In genomic region chr6:94966962-94967361, GRCm38 (mm10) we compare ENCODE assay signal across 8 mouse cellular contexts.
DNase-seq lines count a peak whose midpoint lies in the region; ATAC-seq and TF ChIP-seq lines count a peak whose summit lies in the region.

No protein-coding gene starts in this region.

- H3K27ac ChIP-seq in cerebellum, adult 2 months (ENCODE audit: insufficient read depth, low read length) = no peak overlapping the region
- H3K27ac ChIP-seq in cortical plate, adult 2 months (ENCODE audit: insufficient read depth, low read length) = no peak overlapping the region
- H3K27ac ChIP-seq in stomach, postnatal 0 days (replicated peaks) = no peak overlapping the region

- no peak overlapping the region for H3K4me3 ChIP-seq in cerebellum, adult 2 months (replicated peaks; ENCODE audit: insufficient read depth, low read depth, low read length)
- H3K4me3 ChIP-seq in cortical plate, adult 2 months (ENCODE audit: insufficient read depth, low read length) = no peak overlapping the region
- no peak overlapping the region for H3K4me3 ChIP-seq in stomach, postnatal 0 days (ENCODE audit: low read depth, low read length)

- H3K36me3 ChIP-seq in stomach, postnatal 0 days (ENCODE audit: control insufficient read depth, insufficient read depth, low read length) = no peaks in the 10 kb centered on the region

- DNase-seq in cerebellum, adult 2 months = peak in 1 of 2 experiments; percentile 17
- DNase-seq in cerebellum, postnatal 4 days (ENCODE audit: low spot score in 2 of 2) = no peak
- DNase-seq in left cerebral cortex, adult 11 months (ENCODE audit: low spot score) = peak; percentile 37
- DNase-seq in left cerebral cortex, adult 18-20 months (ENCODE audit: low spot score in 2 of 2) = no peak
- DNase-seq in kidney, postnatal 14 days = peak; percentile 17
- no peak for DNase-seq in stomach, postnatal 0 days (ENCODE audit: low spot score)
- no peak for DNase-seq in urinary bladder, postnatal 4 days (ENCODE audit: low spot score in 2 of 2)

- H3K4me1 ChIP-seq in cerebellum, adult 2 months (ENCODE audit: control insufficient read depth, insufficient read depth, low read length) = no peaks in the 10 kb centered on the region
- no peaks in the 10 kb centered on the region for H3K4me1 ChIP-seq in cortical plate, adult 2 months (ENCODE audit: control insufficient read depth, insufficient read depth, low read length)
- no peaks in the 10 kb centered on the region for H3K4me1 ChIP-seq in stomach, postnatal 0 days (replicated peaks; ENCODE audit: control insufficient read depth, insufficient read depth)

- WGBS in cerebellum, adult 2 months = 7% methylated on average over 3 of the region's 3 CpGs
- 4% methylated on average over 3 of the region's 3 CpGs for WGBS in stomach, postnatal 0 days

- TF ChIP-seq POLR2A in cerebellum, adult 2 months (IDR thresholded peaks at IDR 0.05; ENCODE audit: borderline replicate concordance, insufficient read depth, low read length) = no peak
- no peak for TF ChIP-seq POLR2A in cortical plate, adult 2 months (IDR thresholded peaks at IDR 0.05; ENCODE audit: extremely low read depth, insufficient read depth, low read length)

- peak; percentile 24; the same call in 1 of the 2 replicates for TF ChIP-seq CTCF in cerebellum, adult 2 months (IDR thresholded peaks at IDR 0.05; ENCODE audit: borderline replicate concordance, insufficient read depth, low read depth, low read length)
- TF ChIP-seq CTCF in cortical plate, adult 2 months (IDR thresholded peaks at IDR 0.05; ENCODE audit: extremely low read depth, insufficient read depth, low read length) = 0 out of 2 replicates have a peak, but pooled peaks have one; percentile 17
- TF ChIP-seq CTCF in stomach, postnatal 0 days (IDR thresholded peaks at IDR 0.05; ENCODE audit: low read depth) = peak; percentile 94

- no peak overlapping the region for H3K9ac ChIP-seq in stomach, postnatal 0 days (ENCODE audit: low read length)

- no peak for TF ChIP-seq EP300 in stomach, postnatal 0 days (optimal IDR thresholded peaks at IDR 0.05)

- peak; percentile 60; the same call in 1 of the 2 replicates for ATAC-seq in stomach, postnatal 0 days (ENCODE audit: low FRiP score, low TSS enrichment)

- no peak overlapping the region for H3K4me2 ChIP-seq in stomach, postnatal 0 days (replicated peaks; ENCODE audit: low read depth)

- no peaks in the 10 kb centered on the region for H3K27me3 ChIP-seq in cerebellum, adult 2 months (ENCODE audit: control insufficient read depth, insufficient read depth, low read length)
- H3K27me3 ChIP-seq in stomach, postnatal 0 days (ENCODE audit: control insufficient read depth, insufficient read depth, low read length) = no peaks in the 10 kb centered on the region

- no peaks in the 10 kb centered on the region for H3K9me3 ChIP-seq in stomach, postnatal 0 days (ENCODE audit: control insufficient read depth, low read length)

Comparison
In these comparisons a context has a peak if more than half of its experiments do, and no peak if none do; other contexts are left out.
1. DNase-seq: peak in left cerebral cortex, adult 11 months (single experiment) and kidney, postnatal 14 days (single experiment); none in cerebellum, postnatal 4 days (0 of 2), left cerebral cortex, adult 18-20 months (0 of 2), stomach, postnatal 0 days (single experiment) and urinary bladder, postnatal 4 days (0 of 2).
2. CTCF ChIP-seq: peak in every context shown above with its lines; median percentile 94 in stomach, postnatal 0 days; 24 in cerebellum, adult 2 months; 17 in cortical plate, adult 2 months.